Mouse (Mus musculus) adrenal gland (tissue): ENCODE data around the gene Ndufs7.

Source experiments
- microRNA-seq, 2 experiments: library from miRNA; unstranded; fragments of <30 nt; microRNA quantifications; one replicate each; pipeline ENCODE4; 2019

The Ndufs7 gene

Small RNA genes within 50 kb of the gene (microRNA-seq; reads per million reads assigned to microRNA genes)
- gene Mir6911, result 0.25 to 0.46 reads per million in 2 experiments
